Mouse (Mus musculus) G1E (cell line): ENCODE results near the gene Adgrf4. TPM values are rescaled to one million over a fixed set of nuclear protein-coding genes. Genes with fewer than 3 reads are reported as not detected.

Experiments used
- ATAC-seq: 2 replicates; pipeline ENCODE4 v1.8.0; 2016; ENCODE audit warnings: mild to moderate bottlenecking; ENCODE audit not compliant: insufficient number of reproducible peaks, poor library complexity, low FRiP score, severe bottlenecking; ENCODE audit errors: extremely low read depth
- DNase-seq: peaks from one replicate; pipeline ENCODE4 v3.0.0; 2012; ENCODE audit warnings: low spot score
- H3K27me3 ChIP-seq: 2 replicates; pipeline ENCODE4 v1.6.1; 2012; ENCODE audit warnings: mild to moderate bottlenecking, low read length, inconsistent platforms; ENCODE audit not compliant: insufficient read depth
- H3K36me3 ChIP-seq: replicated peaks from 2 replicates; pipeline ENCODE3; 2012; ENCODE audit warnings: mild to moderate bottlenecking, inconsistent platforms
- H3K4me1 ChIP-seq: 2 replicates; pipeline ENCODE4 v1.6.1; 2012; ENCODE audit warnings: low read depth, low read length, inconsistent platforms, mixed read lengths; ENCODE audit not compliant: insufficient read depth
- H3K4me3 ChIP-seq: 2 replicates; pipeline ENCODE4 v1.5.1; 2012; ENCODE audit warnings: low read depth, mild to moderate bottlenecking, inconsistent platforms, low read length, moderate library complexity, mixed read lengths
- H3K9me3 ChIP-seq: replicated peaks from 2 replicates; pipeline ENCODE4 v1.6.1; 2012; ENCODE audit warnings: inconsistent platforms
- CTCF ChIP-seq: IDR thresholded peaks from 2 replicates; pipeline ENCODE4 v1.5.1; 2012; ENCODE audit warnings: low read depth, low read length, inconsistent platforms, mixed read lengths
- GATA1 ChIP-seq: IDR thresholded peaks from 2 replicates; pipeline ENCODE4 v1.6.1; 2012; ENCODE audit warnings: borderline replicate concordance, low read length, inconsistent platforms, mixed read lengths
- GATA2 ChIP-seq: IDR thresholded peaks from 2 replicates; pipeline ENCODE4 v1.6.1; 2012; ENCODE audit warnings: low read depth, low read length, inconsistent platforms, borderline replicate concordance
- POLR2AphosphoS5 ChIP-seq: IDR thresholded peaks from 2 replicates; pipeline ENCODE4 v1.6.1; 2012; ENCODE audit warnings: low read depth, low read length, inconsistent platforms; ENCODE audit not compliant: insufficient replicate concordance
- TAL1 ChIP-seq: conservative IDR thresholded peaks from 2 replicates; pipeline ENCODE4 v1.6.1; 2012; ENCODE audit warnings: low read depth, low read length, inconsistent platforms, mixed read lengths
- polyA plus RNA-seq: library from polyadenylated mRNA; stranded (reverse); fragments of >175 nt; gene quantifications from 2 replicates; pipeline ENCODE4 v1.2.3, GENCODE M21; 2012
- total RNA-seq, 2 experiments: library from RNA; stranded (forward) in 1 of 2; stranded (reverse) in 1 of 2; fragments of 200-1000 nt in 1 of 2; fragments of >200 nt in 1 of 2; fragmentation: Nextera tagmentation in 1 of 2; gene quantifications; 2 replicates each; pipeline ENCODE4 v1.2.3; 2014 to 2017

Gene Adgrf4
- total and polyA plus RNA-seq, 3 experiments: not detected

GRCm38 (mm10) chr17:42613043-42613737, 78.9 kb downstream of the Adgrf4 start:
- no peaks in the 10 kb centered on the region for H3K36me3 ChIP-seq
- TF ChIP-seq TAL1 (no peak), GATA1 (no peak), CTCF (no peak), GATA2 (no peak), POLR2AphosphoS5 (no peak)
- ATAC-seq: no peak
- H3K4me1 ChIP-seq: no peaks in the 10 kb centered on the region
- H3K4me3 ChIP-seq: no peak overlapping the region
- no peak for DNase-seq
- no peaks in the 10 kb centered on the region for H3K27me3 ChIP-seq
- H3K9me3 ChIP-seq: peaks cover 19% of the 10 kb centered on the region

GRCm38 (mm10) chr17:42611295-42611694, 80.8 kb downstream of the Adgrf4 start, which contains the start of gene Opn5:
Gene Opn5, minus strand, starts transcription at chr17:42611395.
- H3K9me3 ChIP-seq: peaks cover 24% of the 10 kb centered on the region
- H3K4me3 ChIP-seq: no peak within 1 kb of the TSS
- no peaks in the 10 kb centered on the region for H3K36me3 ChIP-seq
- DNase-seq: no peak
- H3K27me3 ChIP-seq: no peaks in the 10 kb centered on the region
- no peak for TF ChIP-seq CTCF
- no peak for TF ChIP-seq GATA1
- TF ChIP-seq TAL1: no peak
- TF ChIP-seq GATA2: no peak
- no peak for TF ChIP-seq POLR2AphosphoS5
- no peaks in the 10 kb centered on the region for H3K4me1 ChIP-seq
- no peak for ATAC-seq

GRCm38 (mm10) chr17:42608270-42608669, 83.8 kb downstream of the Adgrf4 start:
- H3K4me3 ChIP-seq: no peak overlapping the region
- DNase-seq (no peak), ATAC-seq (no peak)
- H3K36me3 ChIP-seq: no peaks in the 10 kb centered on the region
- H3K27me3 ChIP-seq: no peaks in the 10 kb centered on the region
- TF ChIP-seq TAL1: no peak
- no peak for TF ChIP-seq POLR2AphosphoS5
- TF ChIP-seq CTCF: no peak
- TF ChIP-seq GATA1: no peak
- no peak for TF ChIP-seq GATA2
- H3K4me1 ChIP-seq: no peaks in the 10 kb centered on the region
- peaks cover 32% of the 10 kb centered on the region for H3K9me3 ChIP-seq

Other genes starting within 250 kb of the Adgrf4 start
- gene Opn5, start 80.9 kb downstream of the Adgrf4 start, total RNA-seq (2014; fragmentation: Nextera tagmentation): not detected in 2 replicates
- gene Opn5, start 80.9 kb downstream of the Adgrf4 start, total RNA-seq (2017): not detected in 2 replicates
- gene Opn5, start 80.9 kb downstream of the Adgrf4 start, polyA plus RNA-seq: not detected in 2 replicates
- gene Adgrf2, start 49.9 kb upstream of the Adgrf4 start, total RNA-seq (2014; fragmentation: Nextera tagmentation): not detected in 2 replicates
- gene Adgrf2, start 49.9 kb upstream of the Adgrf4 start, total RNA-seq (2017): 0.05 TPM in 1 of 2 replicates, not detected in the other
- not detected in 2 replicates for gene Adgrf2, start 49.9 kb upstream of the Adgrf4 start, polyA plus RNA-seq
- gene Cd2ap, start 184.4 kb upstream of the Adgrf4 start, total RNA-seq (2014; fragmentation: Nextera tagmentation): 35.9 and 41.0 TPM in 2 replicates
- gene Cd2ap, start 184.4 kb upstream of the Adgrf4 start, total RNA-seq (2017): 19.6 and 24.2 TPM in 2 replicates
- 8.1 and 10.0 TPM in 2 replicates for gene Cd2ap, start 184.4 kb upstream of the Adgrf4 start, polyA plus RNA-seq